Mouse (Mus musculus) thymus, adult 2 months (tissue): Measurements from ENCODE around the gene Sema6d.

Experiments used
- CTCF ChIP-seq: fragments of 200-500 bp; IDR thresholded peaks from 2 replicates; pipeline ENCODE4 v1.5.1; 2012; ENCODE audit warnings: mild to moderate bottlenecking, control low read depth, low read length, moderate library complexity, borderline replicate concordance; ENCODE audit not compliant: control insufficient read depth, poor library complexity, insufficient read depth; ENCODE audit errors: extremely low read depth
- POLR2A ChIP-seq: fragments of 200-500 bp; IDR thresholded peaks from 2 replicates; pipeline ENCODE4 v1.6.1; 2012; ENCODE audit warnings: mild to moderate bottlenecking, low read length, control low read depth, moderate library complexity; ENCODE audit not compliant: control insufficient read depth, poor library complexity, insufficient read depth; ENCODE audit errors: extremely low read depth

GRCm38 (mm10) chr2:124477904-124478303 lies 388.1 kb downstream of the Sema6d start:
- TF ChIP-seq CTCF (no peak), POLR2A (no peak)
